Mouse (Mus musculus): ENCODE measurements around the gene Slc22a22. TPM values are rescaled to one million over a fixed set of nuclear protein-coding genes. Genes with fewer than 3 reads are reported as not detected.

Slc22a22 gene
- polyA plus RNA-seq, 1 experiment, result not detected

GRCm38 (mm10) chr15:57504126-57504705 is 26.8 kb upstream of the Slc22a22 start:
- Histone ChIP-seq H3K27ac (ENCODE audit: insufficient read depth, low read length) (no peak overlapping the region), H3K4me3 (ENCODE audit: extremely low read depth, insufficient read depth, insufficient read length) (no peak overlapping the region), H3K27me3 (ENCODE audit: control insufficient read depth, insufficient read depth, low read length) (no peaks in the 10 kb centered on the region), H3K36me3 (ENCODE audit: control insufficient read depth, insufficient read depth, low read length) (no peaks in the 10 kb centered on the region), H3K4me1 (ENCODE audit: control insufficient read depth, insufficient read depth, insufficient read length) (no peaks in the 10 kb centered on the region)
- WGBS, result 65% methylated on average over 9 of the region's 9 CpGs
- TF ChIP-seq POLR2A (IDR thresholded peaks at IDR 0.05; ENCODE audit: low read depth, low read length) (no peak), CTCF (IDR thresholded peaks at IDR 0.05; ENCODE audit: extremely low read depth, insufficient read depth, insufficient read length, insufficient replicate concordance) (no peak)
- DNase-seq (ENCODE audit: low read depth in 1 of 2, low spot score in 2 of 2), result no peak

- H3K27me3 ChIP-seq (ENCODE audit: control insufficient read depth, insufficient read depth, low read length), result no peaks in the 10 kb centered on the region
- no peak overlapping the region for H3K27ac ChIP-seq (ENCODE audit: insufficient read depth, low read length)
- H3K4me1 ChIP-seq (ENCODE audit: control insufficient read depth, insufficient read depth, insufficient read length), result no peaks in the 10 kb centered on the region
- 90% methylated on average over 3 of the region's 3 CpGs for WGBS
- H3K36me3 ChIP-seq (ENCODE audit: control insufficient read depth, insufficient read depth, low read length), result no peaks in the 10 kb centered on the region
- DNase-seq (ENCODE audit: low read depth in 1 of 2, low spot score in 2 of 2), result no peak
- H3K4me3 ChIP-seq (ENCODE audit: extremely low read depth, insufficient read depth, insufficient read length), result no peak overlapping the region
- TF ChIP-seq POLR2A (IDR thresholded peaks at IDR 0.05; ENCODE audit: low read depth, low read length) (no peak), CTCF (IDR thresholded peaks at IDR 0.05; ENCODE audit: extremely low read depth, insufficient read depth, insufficient read length, insufficient replicate concordance) (no peak)
Measured at GRCm38 (mm10) chr15:57503656-57504055, 26.2 kb upstream of the Slc22a22 start.

- no peaks in the 10 kb centered on the region for H3K27me3 ChIP-seq (ENCODE audit: control insufficient read depth, insufficient read depth, low read length)
- TF ChIP-seq CTCF (IDR thresholded peaks at IDR 0.05; ENCODE audit: extremely low read depth, insufficient read depth, insufficient read length, insufficient replicate concordance) (no peak), POLR2A (IDR thresholded peaks at IDR 0.05; ENCODE audit: low read depth, low read length) (no peak)
- DNase-seq (ENCODE audit: low read depth in 1 of 2, low spot score in 2 of 2), result no peak
- H3K4me3 ChIP-seq (ENCODE audit: extremely low read depth, insufficient read depth, insufficient read length), result no peak overlapping the region
- no peaks in the 10 kb centered on the region for H3K4me1 ChIP-seq (ENCODE audit: control insufficient read depth, insufficient read depth, insufficient read length)
- H3K27ac ChIP-seq (ENCODE audit: insufficient read depth, low read length), result no peak overlapping the region
- no peaks in the 10 kb centered on the region for H3K36me3 ChIP-seq (ENCODE audit: control insufficient read depth, insufficient read depth, low read length)
Measured at GRCm38 (mm10) chr15:57501559-57501958, 24.1 kb upstream of the Slc22a22 start.

GRCm38 (mm10) chr15:57496106-57496505 is 18.7 kb upstream of the Slc22a22 start:
- Histone ChIP-seq H3K27ac (ENCODE audit: insufficient read depth, low read length) (no peak overlapping the region), H3K36me3 (ENCODE audit: control insufficient read depth, insufficient read depth, low read length) (no peaks in the 10 kb centered on the region), H3K4me1 (ENCODE audit: control insufficient read depth, insufficient read depth, insufficient read length) (no peaks in the 10 kb centered on the region), H3K4me3 (ENCODE audit: extremely low read depth, insufficient read depth, insufficient read length) (no peak overlapping the region), H3K27me3 (ENCODE audit: control insufficient read depth, insufficient read depth, low read length) (no peaks in the 10 kb centered on the region)
- 77% methylated on average over 2 of the region's 2 CpGs for WGBS
- no peak for TF ChIP-seq POLR2A (IDR thresholded peaks at IDR 0.05; ENCODE audit: low read depth, low read length)
- TF ChIP-seq CTCF (IDR thresholded peaks at IDR 0.05; ENCODE audit: extremely low read depth, insufficient read depth, insufficient read length, insufficient replicate concordance), result no peak
- DNase-seq (ENCODE audit: low read depth in 1 of 2, low spot score in 2 of 2), result no peak

GRCm38 (mm10) chr15:57482509-57482908 is 5.1 kb upstream of the Slc22a22 start:
- H3K27me3 ChIP-seq (ENCODE audit: control insufficient read depth, insufficient read depth, low read length), result no peaks in the 10 kb centered on the region
- no peak for DNase-seq (ENCODE audit: low read depth in 1 of 2, low spot score in 2 of 2)
- H3K4me3 ChIP-seq (ENCODE audit: extremely low read depth, insufficient read depth, insufficient read length), result no peak overlapping the region
- no peaks in the 10 kb centered on the region for H3K4me1 ChIP-seq (ENCODE audit: control insufficient read depth, insufficient read depth, insufficient read length)
- no peak for TF ChIP-seq CTCF (IDR thresholded peaks at IDR 0.05; ENCODE audit: extremely low read depth, insufficient read depth, insufficient read length, insufficient replicate concordance)
- TF ChIP-seq POLR2A (IDR thresholded peaks at IDR 0.05; ENCODE audit: low read depth, low read length), result no peak
- WGBS, result 84% methylated on average over 2 of the region's 2 CpGs
- no peaks in the 10 kb centered on the region for H3K36me3 ChIP-seq (ENCODE audit: control insufficient read depth, insufficient read depth, low read length)
- H3K27ac ChIP-seq (ENCODE audit: insufficient read depth, low read length), result no peak overlapping the region

GRCm38 (mm10) chr15:57471648-57472047 is 5.8 kb downstream of the Slc22a22 start:
- DNase-seq (ENCODE audit: low read depth in 1 of 2, low spot score in 2 of 2), result no peak
- Histone ChIP-seq H3K36me3 (ENCODE audit: control insufficient read depth, insufficient read depth, low read length) (no peaks in the 10 kb centered on the region), H3K27me3 (ENCODE audit: control insufficient read depth, insufficient read depth, low read length) (no peaks in the 10 kb centered on the region), H3K4me1 (ENCODE audit: control insufficient read depth, insufficient read depth, insufficient read length) (no peaks in the 10 kb centered on the region), H3K4me3 (ENCODE audit: extremely low read depth, insufficient read depth, insufficient read length) (no peak overlapping the region), H3K27ac (ENCODE audit: insufficient read depth, low read length) (no peak overlapping the region)
- TF ChIP-seq POLR2A (IDR thresholded peaks at IDR 0.05; ENCODE audit: low read depth, low read length) (no peak), CTCF (IDR thresholded peaks at IDR 0.05; ENCODE audit: extremely low read depth, insufficient read depth, insufficient read length, insufficient replicate concordance) (no peak)
- 77% methylated on average over 3 of the region's 3 CpGs for WGBS

GRCm38 (mm10) chr15:57465996-57466395 is 11.4 kb downstream of the Slc22a22 start:
- Histone ChIP-seq H3K4me3 (ENCODE audit: extremely low read depth, insufficient read depth, insufficient read length) (no peak overlapping the region), H3K27ac (ENCODE audit: insufficient read depth, low read length) (no peak overlapping the region), H3K27me3 (ENCODE audit: control insufficient read depth, insufficient read depth, low read length) (no peaks in the 10 kb centered on the region), H3K4me1 (ENCODE audit: control insufficient read depth, insufficient read depth, insufficient read length) (no peaks in the 10 kb centered on the region), H3K36me3 (ENCODE audit: control insufficient read depth, insufficient read depth, low read length) (no peaks in the 10 kb centered on the region)
- no peak for DNase-seq (ENCODE audit: low read depth in 1 of 2, low spot score in 2 of 2)
- TF ChIP-seq CTCF (IDR thresholded peaks at IDR 0.05; ENCODE audit: extremely low read depth, insufficient read depth, insufficient read length, insufficient replicate concordance) (no peak), POLR2A (IDR thresholded peaks at IDR 0.05; ENCODE audit: low read depth, low read length) (no peak)
